Mouse (Mus musculus) liver, postnatal 0 days (tissue): ENCODE data around the gene Tulp1.

Source experiments
- CTCF ChIP-seq: sonication (generic); IDR thresholded peaks from 2 replicates; pipeline ENCODE4 v1.5.1; 2016; ENCODE audit warnings: antibody characterized with exemption, low read depth
- EP300 ChIP-seq: IDR thresholded peaks from 2 replicates; pipeline ENCODE4 v1.6.1; 2016; ENCODE audit warnings: antibody characterized with exemption, low read depth, mild to moderate bottlenecking

- TF ChIP-seq CTCF = peak; percentile 95
- no peak for TF ChIP-seq EP300
These were observed 42.6 kb upstream of the Tulp1 start for GRCm38 (mm10) chr17:28407418-28408250.
